Mouse (Mus musculus) C2C12 (cell line): ENCODE data around the gene Atg5. TPM values are rescaled to one million over a fixed set of nuclear protein-coding genes. Genes with fewer than 3 reads are reported as not detected.

Source experiments
- H3K27me3 ChIP-seq: one replicate; pipeline ENCODE4 v1.6.1; 2011; ENCODE audit not compliant: control insufficient read depth, insufficient read depth, insufficient read length
- H3K36me3 ChIP-seq: one replicate; pipeline ENCODE4 v1.6.1; 2011; ENCODE audit not compliant: control insufficient read depth, insufficient read depth
- H3K4me3 ChIP-seq: one replicate; pipeline ENCODE4 v1.5.1; 2011; ENCODE audit warnings: mild to moderate bottlenecking, control low read depth; ENCODE audit not compliant: poor library complexity, insufficient read depth, severe bottlenecking
- H3K79me2 ChIP-seq: one replicate; pipeline ENCODE4 v1.6.1; 2011; ENCODE audit not compliant: control insufficient read depth, insufficient read depth
- H3K79me3 ChIP-seq: one replicate; pipeline ENCODE4 v1.6.1; 2011; ENCODE audit warnings: low read depth, control low read depth
- H3ac ChIP-seq: one replicate; pipeline ENCODE3; 2011; ENCODE audit warnings: low read depth; ENCODE audit not compliant: control insufficient read depth, insufficient read length
- CEBPB ChIP-seq: IDR thresholded peaks from one replicate; pipeline ENCODE4 v1.6.1; 2011; ENCODE audit warnings: low read depth, mild to moderate bottlenecking, control low read depth, moderate library complexity
- CTCF ChIP-seq: IDR thresholded peaks from one replicate; pipeline ENCODE4 v1.5.1; 2011; ENCODE audit not compliant: control insufficient read depth, insufficient read depth, insufficient read length
- FOSL1 ChIP-seq: IDR thresholded peaks from one replicate; pipeline ENCODE4 v1.8.0; 2011; ENCODE audit warnings: mild to moderate bottlenecking, low read length; ENCODE audit not compliant: poor library complexity, insufficient read depth, severe bottlenecking
- MAX ChIP-seq: IDR thresholded peaks from one replicate; pipeline ENCODE4 v1.6.1; 2011; ENCODE audit warnings: mild to moderate bottlenecking, control low read depth
- MYOD1 ChIP-seq: IDR thresholded peaks from one replicate; pipeline ENCODE4 v1.6.1; 2011; ENCODE audit warnings: low read depth; ENCODE audit not compliant: control insufficient read depth, insufficient read length
- MYOG ChIP-seq: IDR thresholded peaks from one replicate; pipeline ENCODE4 v1.6.1; 2011; ENCODE audit not compliant: control insufficient read depth, insufficient read length; ENCODE audit errors: extremely low read depth
- USF1 ChIP-seq: IDR thresholded peaks from one replicate; pipeline ENCODE4 v1.6.1; 2011; ENCODE audit warnings: low read depth, mild to moderate bottlenecking, control low read depth, moderate library complexity
- polyA plus RNA-seq: library from polyadenylated mRNA; unstranded; fragments of >200 nt; fragmentation: generic; extraction: Trizol; gene quantifications from one replicate; pipeline ENCODE4 v1.2.1, GENCODE M21; 2012; ENCODE audit warnings: missing spikeins

Atg5 gene
- polyA plus RNA-seq, 1 experiment: 13.6 TPM

- Histone ChIP-seq H3K79me3 (no peaks in the 10 kb centered on the region), H3ac (no peak overlapping the region), H3K36me3 (peaks cover 24% of the 10 kb centered on the region), H3K4me3 (no peak overlapping the region), H3K79me2 (no peaks in the 10 kb centered on the region), H3K27me3 (no peaks in the 10 kb centered on the region)
- TF ChIP-seq CTCF (no peak), MYOG (no peak), MAX (no peak), USF1 (no peak), FOSL1 (no peak)
Observed at GRCm38 (mm10) chr10:44304330-44304717, 36.2 kb downstream of the Atg5 start.

- TF ChIP-seq USF1 (no peak), FOSL1 (no peak), CEBPB (no peak), MYOD1 (no peak), MYOG (no peak), CTCF (no peak), MAX (no peak)
- Histone ChIP-seq H3K27me3 (no peaks in the 10 kb centered on the region), H3K4me3 (no peak overlapping the region), H3ac (no peak overlapping the region), H3K36me3 (peaks cover 24% of the 10 kb centered on the region), H3K79me2 (no peaks in the 10 kb centered on the region), H3K79me3 (no peaks in the 10 kb centered on the region)
Observed at GRCm38 (mm10) chr10:44304845-44305244, 36.7 kb downstream of the Atg5 start.

- Histone ChIP-seq H3K4me3 (no peak overlapping the region), H3K36me3 (peaks cover 17% of the 10 kb centered on the region)
- TF ChIP-seq FOSL1 (no peak), MAX (no peak), USF1 (no peak), CEBPB (no peak), CTCF (no peak), MYOG (no peak), MYOD1 (no peak)
Observed at GRCm38 (mm10) chr10:44306308-44306707, 38.1 kb downstream of the Atg5 start.

GRCm38 (mm10) chr10:44308280-44308679 is 40.1 kb downstream of the Atg5 start:
- Histone ChIP-seq H3K27me3 (no peaks in the 10 kb centered on the region), H3K36me3 (peaks cover 17% of the 10 kb centered on the region), H3K79me2 (no peaks in the 10 kb centered on the region), H3K4me3 (no peak overlapping the region), H3K79me3 (no peaks in the 10 kb centered on the region), H3ac (no peak overlapping the region)
- TF ChIP-seq MYOG (no peak), FOSL1 (no peak), MYOD1 (no peak), CEBPB (no peak), CTCF (no peak), USF1 (no peak), MAX (no peak)

More at GRCm38 (mm10) chr10:44306308-44306707, 38.1 kb downstream of the Atg5 start:
- Histone ChIP-seq H3ac (no peak overlapping the region), H3K27me3 (no peaks in the 10 kb centered on the region), H3K79me2 (no peaks in the 10 kb centered on the region), H3K79me3 (no peaks in the 10 kb centered on the region)

- no peak overlapping the region for H3ac ChIP-seq
- no peak overlapping the region for H3K4me3 ChIP-seq
- no peaks in the 10 kb centered on the region for H3K79me2 ChIP-seq
- H3K79me3 ChIP-seq: no peaks in the 10 kb centered on the region
- no peaks in the 10 kb centered on the region for H3K27me3 ChIP-seq
- TF ChIP-seq FOSL1 (no peak), MAX (no peak), MYOG (no peak), CTCF (no peak), CEBPB (no peak), USF1 (no peak), MYOD1 (no peak)
- peaks cover 13% of the 10 kb centered on the region for H3K36me3 ChIP-seq
Observed at GRCm38 (mm10) chr10:44309250-44309649, 41.1 kb downstream of the Atg5 start.

- Histone ChIP-seq H3K36me3 (peaks cover 14% of the 10 kb centered on the region), H3K4me3 (no peak overlapping the region), H3K27me3 (no peaks in the 10 kb centered on the region), H3ac (no peak overlapping the region), H3K79me3 (no peaks in the 10 kb centered on the region), H3K79me2 (peaks cover 4% of the 10 kb centered on the region)
- no peak for TF ChIP-seq CEBPB
- TF ChIP-seq MAX: no peak
Observed at GRCm38 (mm10) chr10:44315276-44315675, 47.1 kb downstream of the Atg5 start.
